Comparison of ENCODE assay signal across 9 mouse cellular contexts in the genomic region with DNA sequence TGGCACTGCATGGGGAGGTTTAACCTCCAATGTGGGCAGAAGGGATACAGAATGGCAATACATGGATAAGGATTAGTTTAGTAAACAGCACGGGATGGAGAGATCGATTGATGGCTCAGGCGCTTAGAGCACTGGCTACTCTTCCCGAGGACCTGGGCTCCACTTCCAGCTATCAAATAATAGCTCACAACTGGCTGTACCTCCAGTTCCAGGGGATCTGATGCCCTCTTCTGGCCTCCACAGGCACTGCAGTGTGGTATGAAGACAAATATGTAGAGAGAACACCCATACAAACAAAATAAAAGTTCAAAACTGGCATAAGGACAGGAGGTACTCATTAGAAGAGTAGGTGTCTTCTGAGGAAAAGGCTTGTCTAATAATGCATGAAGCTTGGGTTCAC. TPM values are rescaled to one million over a fixed set of nuclear protein-coding genes. Genes with fewer than 3 reads are reported as not detected.
A peak's percentile ranks its signal among the peaks of the same experiment; 100 is the strongest.
DNase-seq lines count a peak whose midpoint lies in the region; ATAC-seq and TF ChIP-seq lines count a peak whose summit lies in the region.
"Had no signal": no experiment of that assay in that cellular context is flagged by ENCODE, and none has a peak within 500 bp of the region (broad histone marks: within the 10 kb centered on the region; RNA-seq: fewer than 3 reads in every experiment).

No protein-coding gene starts in this region.

- H3K27me3 ChIP-seq in forebrain, embryonic 10.5 days (ENCODE audit: poor library complexity, severe bottlenecking) = no peaks in the 10 kb centered on the region
- H3K27me3 ChIP-seq in forebrain, embryonic 12.5 days = no peaks in the 10 kb centered on the region
- H3K27me3 ChIP-seq in neural tube, embryonic 11.5 days (ENCODE audit: control insufficient read depth, insufficient read depth, low read length) = no peaks in the 10 kb centered on the region
- H3K27me3 ChIP-seq in neural tube, embryonic 15.5 days (replicated peaks) = no peaks in the 10 kb centered on the region

- WGBS in forebrain, embryonic 10.5 days = 83% methylated on average over 4 of the region's 4 CpGs
- 81% methylated on average over 4 of the region's 4 CpGs for WGBS in forebrain, embryonic 12.5 days
- 75% methylated on average over 4 of the region's 4 CpGs for WGBS in neural tube, embryonic 11.5 days
- 83% methylated on average over 4 of the region's 4 CpGs for WGBS in neural tube, embryonic 15.5 days
- WGBS in bone marrow, adult 2 months = 65% methylated on average over 4 of the region's 4 CpGs

- H3K27ac ChIP-seq in forebrain, embryonic 10.5 days = no peak overlapping the region
- H3K27ac ChIP-seq in forebrain, embryonic 12.5 days = no peak overlapping the region
- no peak overlapping the region for H3K27ac ChIP-seq in neural tube, embryonic 11.5 days (ENCODE audit: low read depth, low read length)
- no peak overlapping the region for H3K27ac ChIP-seq in neural tube, embryonic 15.5 days (replicated peaks)
- H3K27ac ChIP-seq in bone marrow, adult 2 months (ENCODE audit: control insufficient read depth, insufficient read depth, low read depth, low read length, poor library complexity) = no peak overlapping the region

- no peak overlapping the region for H3K4me3 ChIP-seq in forebrain, embryonic 10.5 days
- no peak overlapping the region for H3K4me3 ChIP-seq in forebrain, embryonic 12.5 days (replicated peaks)
- H3K4me3 ChIP-seq in neural tube, embryonic 11.5 days (ENCODE audit: low read depth, low read length) = no peak overlapping the region
- no peak overlapping the region for H3K4me3 ChIP-seq in neural tube, embryonic 15.5 days (replicated peaks)
- no peak overlapping the region for H3K4me3 ChIP-seq in bone marrow, adult 2 months (replicated peaks; ENCODE audit: control insufficient read depth, low read depth, low read length)

- no peak for TF ChIP-seq POLR2A in bone marrow, adult 2 months (IDR thresholded peaks at IDR 0.05; ENCODE audit: borderline replicate concordance, control insufficient read depth, low read depth, low read length)

- H3K4me2 ChIP-seq in forebrain, embryonic 12.5 days = no peak overlapping the region
- H3K4me2 ChIP-seq in neural tube, embryonic 11.5 days (ENCODE audit: low read depth) = no peak overlapping the region
- no peak overlapping the region for H3K4me2 ChIP-seq in neural tube, embryonic 15.5 days

- no peaks in the 10 kb centered on the region for H3K9me3 ChIP-seq in forebrain, embryonic 10.5 days
- no peaks in the 10 kb centered on the region for H3K9me3 ChIP-seq in forebrain, embryonic 12.5 days
- no peaks in the 10 kb centered on the region for H3K9me3 ChIP-seq in neural tube, embryonic 11.5 days (ENCODE audit: control insufficient read depth, low read length)
- no peaks in the 10 kb centered on the region for H3K9me3 ChIP-seq in neural tube, embryonic 15.5 days (replicated peaks)

- H3K36me3 ChIP-seq in forebrain, embryonic 10.5 days (replicated peaks) = peaks cover 90% of the 10 kb centered on the region
- H3K36me3 ChIP-seq in forebrain, embryonic 12.5 days (replicated peaks) = peaks cover 68% of the 10 kb centered on the region
- peaks cover 27% of the 10 kb centered on the region for H3K36me3 ChIP-seq in neural tube, embryonic 11.5 days (ENCODE audit: control insufficient read depth, insufficient read depth, low read length)
- H3K36me3 ChIP-seq in neural tube, embryonic 15.5 days = peaks cover 73% of the 10 kb centered on the region

- ATAC-seq in forebrain, embryonic 12.5 days (ENCODE audit: low FRiP score) = no peak
- ATAC-seq in neural tube, embryonic 11.5 days (ENCODE audit: insufficient read depth, low FRiP score, low TSS enrichment) = no peak
- no peak for ATAC-seq in neural tube, embryonic 15.5 days (ENCODE audit: low FRiP score)
- ATAC-seq in megakaryocyte-erythroid progenitor cell, adult 5-6 weeks (replicated peaks; ENCODE audit: low FRiP score, low TSS enrichment, poor library complexity, severe bottlenecking) = 0 out of 2 replicates have a peak, but pooled peaks have one; percentile 47

- H3K9ac ChIP-seq in forebrain, embryonic 12.5 days = no peak overlapping the region
- no peak overlapping the region for H3K9ac ChIP-seq in neural tube, embryonic 11.5 days (ENCODE audit: low read length)
- H3K9ac ChIP-seq in neural tube, embryonic 15.5 days (replicated peaks) = no peak overlapping the region

- H3K4me1 ChIP-seq in forebrain, embryonic 10.5 days = no peaks in the 10 kb centered on the region
- no peaks in the 10 kb centered on the region for H3K4me1 ChIP-seq in forebrain, embryonic 12.5 days
- H3K4me1 ChIP-seq in neural tube, embryonic 11.5 days (ENCODE audit: control insufficient read depth, insufficient read depth, low read length) = no peaks in the 10 kb centered on the region
- H3K4me1 ChIP-seq in neural tube, embryonic 15.5 days = no peaks in the 10 kb centered on the region
- H3K4me1 ChIP-seq in bone marrow, adult 2 months (ENCODE audit: control insufficient read depth, insufficient read depth, low read length) = no peaks in the 10 kb centered on the region

- peak; percentile 41 for DNase-seq in forebrain, embryonic 10.5 days (ENCODE audit: extremely low spot score, low spot score)
- DNase-seq in neural tube, embryonic 11.5 days (ENCODE audit: low spot score) = peak; percentile 46
- peak; percentile 58 for DNase-seq in heart, postnatal 4 days
- no peak for DNase-seq in right cerebral cortex, postnatal 4 days

- peak; percentile 68 for TF ChIP-seq CTCF in bone marrow, adult 2 months (IDR thresholded peaks at IDR 0.05; ENCODE audit: control insufficient read depth, insufficient read depth, low read length)

RNA-seq across cellular contexts. Expression of a gene that starts 16.6 kb away (rescaled TPM):
- 104 and 109 TPM in 2 replicates for polyA plus RNA-seq in forebrain, embryonic 10.5 days (2016; fragmentation: Nextera tagmentation; extraction: Ambion mirVana)
- 87.5 and 89.7 TPM in 2 replicates for polyA plus RNA-seq in forebrain, embryonic 12.5 days (2016; fragmentation: Nextera tagmentation; extraction: Ambion mirVana)
- 94.3 and 103 TPM in 2 replicates for polyA plus RNA-seq in neural tube, embryonic 11.5 days (2014; fragmentation: Nextera tagmentation; extraction: Ambion mirVana)
- 72.2 and 72.3 TPM in 2 replicates for polyA plus RNA-seq in neural tube, embryonic 15.5 days (2015; fragmentation: Nextera tagmentation; extraction: Ambion mirVana)
- polyA plus RNA-seq in bone marrow, adult 2 months (2011; ENCODE audit: insufficient read depth, insufficient read length, low replicate concordance, missing spikeins) = 14.8 and 35.0 TPM in 2 replicates
- 10 to 100 TPM; 19.3 to 20.9 TPM for total RNA-seq in heart, postnatal 4 days (2021)
- total RNA-seq in megakaryocyte-erythroid progenitor cell, adult 5-6 weeks (2014; fragmentation: Nextera tagmentation) = 37.1 and 42.0 TPM in 2 replicates
- 42.4 and 58.4 TPM in 2 replicates for total RNA-seq in megakaryocyte-erythroid progenitor cell, adult 5-6 weeks (2017)

RNA-seq across cellular contexts. Expression of a gene that starts 17.4 kb away (rescaled TPM):
- polyA plus RNA-seq in forebrain, embryonic 10.5 days (2016; fragmentation: Nextera tagmentation; extraction: Ambion mirVana) = 142 and 146 TPM in 2 replicates
- polyA plus RNA-seq in forebrain, embryonic 12.5 days (2016; fragmentation: Nextera tagmentation; extraction: Ambion mirVana) = 188 and 190 TPM in 2 replicates
- polyA plus RNA-seq in neural tube, embryonic 11.5 days (2014; fragmentation: Nextera tagmentation; extraction: Ambion mirVana) = 118 and 122 TPM in 2 replicates
- polyA plus RNA-seq in neural tube, embryonic 15.5 days (2015; fragmentation: Nextera tagmentation; extraction: Ambion mirVana) = 113 and 115 TPM in 2 replicates
- 284 and 378 TPM in 2 replicates for polyA plus RNA-seq in bone marrow, adult 2 months (2011; ENCODE audit: insufficient read depth, insufficient read length, low replicate concordance, missing spikeins)
- 100 to 1,000 TPM; 119 to 129 TPM for total RNA-seq in heart, postnatal 4 days (2021)
- total RNA-seq in megakaryocyte-erythroid progenitor cell, adult 5-6 weeks (2014; fragmentation: Nextera tagmentation) = 222 and 244 TPM in 2 replicates
- total RNA-seq in megakaryocyte-erythroid progenitor cell, adult 5-6 weeks (2017) = 267 and 293 TPM in 2 replicates

RNA-seq across cellular contexts. Expression of a gene that starts 28.2 kb away (rescaled TPM):
- polyA plus RNA-seq in forebrain, embryonic 10.5 days (2016; fragmentation: Nextera tagmentation; extraction: Ambion mirVana) = 4.7 and 5.4 TPM in 2 replicates
- 9.8 and 10.7 TPM in 2 replicates for polyA plus RNA-seq in forebrain, embryonic 12.5 days (2016; fragmentation: Nextera tagmentation; extraction: Ambion mirVana)
- 6.8 and 9.7 TPM in 2 replicates for polyA plus RNA-seq in neural tube, embryonic 11.5 days (2014; fragmentation: Nextera tagmentation; extraction: Ambion mirVana)
- polyA plus RNA-seq in neural tube, embryonic 15.5 days (2015; fragmentation: Nextera tagmentation; extraction: Ambion mirVana) = 13.2 and 14.0 TPM in 2 replicates
- polyA plus RNA-seq in bone marrow, adult 2 months (2011; ENCODE audit: insufficient read depth, insufficient read length, low replicate concordance, missing spikeins) = 4.1 and 7.0 TPM in 2 replicates
- total RNA-seq in heart, postnatal 4 days (2021) = 1 to 10 TPM; 2.7 to 3.1 TPM
- total RNA-seq in megakaryocyte-erythroid progenitor cell, adult 5-6 weeks (2014; fragmentation: Nextera tagmentation) = 2.3 and 2.5 TPM in 2 replicates
- 0.15 and 1.7 TPM in 2 replicates for total RNA-seq in megakaryocyte-erythroid progenitor cell, adult 5-6 weeks (2017)

RNA-seq across cellular contexts. Expression of a gene that starts 28.6 kb away (rescaled TPM):
- polyA plus RNA-seq in forebrain, embryonic 10.5 days (2016; fragmentation: Nextera tagmentation; extraction: Ambion mirVana) = not detected in 2 replicates
- polyA plus RNA-seq in forebrain, embryonic 12.5 days (2016; fragmentation: Nextera tagmentation; extraction: Ambion mirVana) = not detected in 2 replicates
- not detected in 2 replicates for polyA plus RNA-seq in neural tube, embryonic 11.5 days (2014; fragmentation: Nextera tagmentation; extraction: Ambion mirVana)
- not detected in 2 replicates for polyA plus RNA-seq in neural tube, embryonic 15.5 days (2015; fragmentation: Nextera tagmentation; extraction: Ambion mirVana)
- polyA plus RNA-seq in bone marrow, adult 2 months (2011; ENCODE audit: insufficient read depth, insufficient read length, low replicate concordance, missing spikeins) = not detected in 2 replicates
- not detected for total RNA-seq in heart, postnatal 4 days (2021)
- total RNA-seq in megakaryocyte-erythroid progenitor cell, adult 5-6 weeks (2014; fragmentation: Nextera tagmentation) = not detected in 2 replicates
- total RNA-seq in megakaryocyte-erythroid progenitor cell, adult 5-6 weeks (2017) = not detected in 2 replicates
- polyA plus RNA-seq: neural tube, embryonic 14.5 days had no signal

RNA-seq across cellular contexts. Expression of a gene that starts 29.3 kb away (rescaled TPM):
- polyA plus RNA-seq in forebrain, embryonic 10.5 days (2016; fragmentation: Nextera tagmentation; extraction: Ambion mirVana) = not detected in 2 replicates
- not detected in 2 replicates for polyA plus RNA-seq in forebrain, embryonic 12.5 days (2016; fragmentation: Nextera tagmentation; extraction: Ambion mirVana)
- polyA plus RNA-seq in neural tube, embryonic 11.5 days (2014; fragmentation: Nextera tagmentation; extraction: Ambion mirVana) = 0.16 and 0.30 TPM in 2 replicates
- 0.18 and 0.19 TPM in 2 replicates for polyA plus RNA-seq in neural tube, embryonic 15.5 days (2015; fragmentation: Nextera tagmentation; extraction: Ambion mirVana)
- polyA plus RNA-seq in bone marrow, adult 2 months (2011; ENCODE audit: insufficient read depth, insufficient read length, low replicate concordance, missing spikeins) = not detected in 2 replicates
- under 1 TPM; 0.14 to 0.16 TPM for total RNA-seq in heart, postnatal 4 days (2021)
- total RNA-seq in megakaryocyte-erythroid progenitor cell, adult 5-6 weeks (2014; fragmentation: Nextera tagmentation) = not detected in 2 replicates
- total RNA-seq in megakaryocyte-erythroid progenitor cell, adult 5-6 weeks (2017) = not detected in 2 replicates
